Mouse (Mus musculus): ENCODE results near the gene Lmtk2.

DNA sequence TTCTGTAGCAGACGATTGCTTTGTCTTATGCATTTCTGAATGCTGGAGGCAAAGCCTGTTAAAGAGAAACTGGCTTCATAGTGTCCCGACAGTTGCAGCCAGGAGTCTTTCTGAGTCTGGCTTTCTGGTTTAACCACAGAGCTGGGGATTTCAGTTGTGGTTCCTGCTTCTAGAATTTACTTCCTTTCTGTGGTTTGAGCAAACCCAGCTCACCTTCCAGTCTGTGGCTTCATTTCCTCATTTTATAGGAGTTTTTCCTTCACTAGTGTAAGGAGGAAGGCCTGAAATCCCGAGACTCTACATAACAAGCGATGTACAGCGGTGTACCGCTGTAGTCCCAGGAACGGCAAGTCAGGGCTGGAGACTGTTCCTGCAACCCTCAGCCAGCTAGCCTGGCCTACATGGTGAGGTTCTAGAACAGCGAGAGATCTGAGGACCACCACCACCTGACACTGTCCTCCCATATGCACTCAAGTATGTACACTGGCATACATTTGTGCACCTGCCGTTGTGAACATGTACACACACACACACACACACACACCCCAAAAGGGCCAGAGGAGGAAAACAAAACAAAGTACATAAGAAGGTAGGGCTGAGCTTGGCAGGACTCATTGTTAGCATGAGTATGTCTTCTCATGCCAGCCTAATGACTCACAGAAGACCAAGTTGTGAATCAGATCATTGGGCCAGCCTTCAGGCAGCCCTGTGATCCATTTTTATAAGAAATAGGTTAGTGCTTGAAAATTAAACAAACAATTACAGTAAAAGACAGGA is 25.9 kb downstream of the Lmtk2 start:
- TF ChIP-seq CTCF (IDR thresholded peaks at IDR 0.05; ENCODE audit: low read depth), result no peak
- TF ChIP-seq EP300 (IDR thresholded peaks at IDR 0.05; ENCODE audit: low read depth), result no peak
